Mouse (Mus musculus) liver, adult 2 months (tissue): Measurements from ENCODE around the gene Olfr91.

Source experiments
- CTCF ChIP-seq: fragments of 200-500 bp; IDR thresholded peaks from 2 replicates; pipeline ENCODE4 v1.5.1; 2011; ENCODE audit warnings: low read depth, low read length, control low read depth
- POLR2A ChIP-seq: fragments of 200-500 bp; IDR thresholded peaks from 2 replicates; pipeline ENCODE4 v1.6.1; 2011; ENCODE audit warnings: low read length, control low read depth; ENCODE audit not compliant: insufficient read depth; ENCODE audit errors: extremely low read depth

DNA sequence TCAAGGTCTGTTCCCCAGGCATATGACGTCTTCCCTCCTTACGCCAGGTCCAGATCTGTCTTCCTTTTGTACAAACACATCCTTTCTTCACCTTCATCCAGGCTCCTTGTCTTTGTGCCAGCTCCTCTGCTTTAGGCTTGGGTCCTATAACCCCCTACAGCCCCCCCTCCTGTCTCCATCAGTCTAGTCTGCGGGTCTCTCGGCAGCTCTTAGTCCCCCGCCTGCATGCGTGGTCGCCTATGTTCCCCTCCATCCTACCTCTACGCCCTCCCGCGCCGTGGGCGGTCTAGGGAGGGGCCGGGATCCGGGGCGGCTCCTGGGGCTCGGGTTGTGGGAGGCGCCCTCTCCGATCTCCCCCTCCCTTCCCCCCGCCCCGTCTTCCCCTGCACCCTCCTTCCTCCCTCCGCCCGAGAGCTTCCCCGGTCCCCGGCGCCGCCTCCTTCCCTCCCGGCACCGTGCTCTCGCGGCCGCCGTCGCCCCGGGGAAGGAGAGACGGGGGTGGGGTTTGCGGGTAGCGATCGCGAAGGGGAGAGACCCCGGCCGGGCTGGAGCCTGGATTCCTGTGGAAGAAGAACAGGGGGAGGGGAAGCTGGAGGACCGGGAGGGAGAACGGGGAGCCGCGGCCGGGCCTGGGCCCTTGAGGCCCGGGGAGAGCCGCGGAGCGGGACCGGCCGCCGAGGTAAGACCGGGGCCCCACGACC is 52.3 kb downstream of the Olfr91 start, which contains the start of gene Gabbr1:
- TF ChIP-seq POLR2A: 0 out of 2 replicates have a peak, but pooled peaks have one; percentile 4
- no peak for TF ChIP-seq CTCF
